Mouse (Mus musculus) embryonic facial prominence, embryonic 15.5 days (tissue): Measurements from ENCODE around the gene Caln1. TPM values are rescaled to one million over a fixed set of nuclear protein-coding genes. Genes with fewer than 3 reads are reported as not detected.

Experiments
- ATAC-seq: fragments of 200-750 bp; cut with Nextera tagmentation; 2 replicates; pipeline ENCODE4 v1.8.0; 2017; ENCODE audit warnings: low read depth, moderate TSS enrichment; ENCODE audit not compliant: insufficient number of reproducible peaks, low FRiP score, low TSS enrichment
- H3K27ac ChIP-seq: fragments of 300-500 bp; sonication (generic); replicated peaks from 2 replicates; pipeline ENCODE4 v1.5.1; 2015; ENCODE audit warnings: mild to moderate bottlenecking, inconsistent platforms
- H3K27me3 ChIP-seq: fragments of 300-500 bp; sonication (generic); 2 replicates; pipeline ENCODE4 v1.6.1; 2015; ENCODE audit warnings: inconsistent platforms
- H3K36me3 ChIP-seq: fragments of 300-500 bp; sonication (generic); 2 replicates; pipeline ENCODE4 v1.6.1; 2015; ENCODE audit warnings: mild to moderate bottlenecking, inconsistent platforms
- H3K4me1 ChIP-seq: fragments of 300-500 bp; sonication (generic); 2 replicates; pipeline ENCODE4 v1.6.1; 2015; ENCODE audit warnings: inconsistent platforms
- H3K4me2 ChIP-seq: fragments of 300-500 bp; sonication (generic); replicated peaks from 2 replicates; pipeline ENCODE4 v1.6.1; 2015; ENCODE audit warnings: mild to moderate bottlenecking, inconsistent platforms
- H3K4me3 ChIP-seq: fragments of 300-500 bp; sonication (generic); replicated peaks from 2 replicates; pipeline ENCODE4 v1.5.1; 2015; ENCODE audit warnings: mild to moderate bottlenecking, inconsistent platforms
- H3K9ac ChIP-seq: fragments of 300-500 bp; sonication (generic); 2 replicates; pipeline ENCODE4 v1.6.1; 2015; ENCODE audit warnings: inconsistent platforms
- H3K9me3 ChIP-seq: fragments of 300-500 bp; sonication (generic); replicated peaks from 2 replicates; pipeline ENCODE4 v1.6.1; 2016; ENCODE audit warnings: inconsistent platforms
- WGBS: fragments of 180-500 bp; shearing (Covaris S2); methylation state at CpG from one replicate; pipeline ENCODE4 v1.1.7; 2015; 5-methylcytosine and 5-hydroxymethylcytosine counted together
- polyA plus RNA-seq: library from polyadenylated mRNA; unstranded; fragments of >200 nt; fragmentation: Nextera tagmentation; extraction: Ambion mirVana; gene quantifications from 2 replicates; pipeline ENCODE4 v1.2.1, GENCODE M21; 2015

Gene Caln1
- polyA plus RNA-seq = 0.92 and 1.5 TPM in 2 replicates

- Histone ChIP-seq H3K4me3 (no peak within 1 kb of the TSS), H3K36me3 (no peaks in the 10 kb centered on the region), H3K27ac (no peak within 1 kb of the TSS), H3K4me2 (no peak within 1 kb of the TSS), H3K27me3 (no peaks in the 10 kb centered on the region), H3K4me1 (no peaks in the 10 kb centered on the region), H3K9ac (no peak within 1 kb of the TSS), H3K9me3 (no peaks in the 10 kb centered on the region)
- 75% methylated on average over 11 of the region's 11 CpGs for WGBS
- no peak for ATAC-seq
Measured at GRCm38 (mm10) chr5:130369237-130369636, at the start of gene Caln1. Gene Caln1, plus strand, starts transcription at chr5:130369455.

DNA sequence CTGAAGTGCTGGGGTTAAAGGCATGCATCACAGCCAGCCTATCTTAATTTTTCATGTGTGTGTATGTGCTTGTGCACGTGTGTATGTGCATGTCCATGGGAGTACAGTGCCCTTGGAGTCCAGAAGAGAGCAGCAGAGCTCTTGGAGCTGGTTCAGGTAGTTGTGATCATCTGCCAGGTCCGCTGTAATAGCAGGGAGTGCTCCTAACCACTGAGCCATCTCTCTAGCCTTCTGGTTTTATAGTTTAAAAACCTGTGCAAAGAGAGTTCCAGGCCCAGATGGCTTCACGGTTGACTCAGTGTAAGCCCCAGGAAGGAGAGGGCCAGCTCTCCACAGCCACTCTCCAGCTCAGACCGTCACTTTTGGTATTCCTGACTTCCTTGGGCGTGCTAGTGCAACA, 49.5 kb upstream of the Caln1 start:
- H3K27ac ChIP-seq = no peak overlapping the region
- H3K9ac ChIP-seq = no peak overlapping the region
- WGBS = 88% methylated on average over 5 of the region's 5 CpGs
- no peak overlapping the region for H3K4me3 ChIP-seq
- H3K4me2 ChIP-seq = no peak overlapping the region
- no peaks in the 10 kb centered on the region for H3K4me1 ChIP-seq
- no peaks in the 10 kb centered on the region for H3K27me3 ChIP-seq
- peaks cover 12% of the 10 kb centered on the region for H3K36me3 ChIP-seq
- H3K9me3 ChIP-seq = no peaks in the 10 kb centered on the region; the same call in 1 of the 2 replicates
- no peak for ATAC-seq

DNA sequence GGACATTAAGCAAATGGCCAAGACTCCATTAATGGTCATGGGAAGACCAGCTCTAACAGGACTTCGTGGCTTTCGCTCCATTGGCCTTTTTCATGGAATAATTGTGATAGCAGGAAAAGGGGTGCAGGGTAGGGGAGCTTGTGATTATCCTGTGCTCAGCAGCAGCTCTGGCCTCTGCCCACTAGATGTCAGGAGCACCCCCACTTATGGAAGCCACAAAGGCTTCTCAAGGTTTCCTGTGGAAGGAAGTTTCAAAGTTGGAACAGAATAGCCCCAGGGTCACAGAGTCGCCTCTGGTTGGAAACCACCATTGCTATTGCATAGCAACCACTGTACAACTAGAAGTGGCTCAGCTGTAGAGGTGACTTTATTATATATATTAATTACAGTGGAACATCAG, 48.8 kb upstream of the Caln1 start:
- Histone ChIP-seq H3K36me3 (peaks cover 18% of the 10 kb centered on the region), H3K4me3 (no peak overlapping the region), H3K27me3 (no peaks in the 10 kb centered on the region), H3K9ac (no peak overlapping the region), H3K27ac (no peak overlapping the region), H3K4me1 (no peaks in the 10 kb centered on the region), H3K9me3 (no peaks in the 10 kb centered on the region; the same call in 1 of the 2 replicates), H3K4me2 (no peak overlapping the region)
- WGBS = 69% methylated on average over 3 of the region's 3 CpGs
- ATAC-seq = no peak

GRCm38 (mm10) chr5:130325486-130325885, 43.8 kb upstream of the Caln1 start:
- H3K4me2 ChIP-seq = no peak overlapping the region
- WGBS = 97% methylated on average over 8 of the region's 8 CpGs
- H3K27me3 ChIP-seq = no peaks in the 10 kb centered on the region
- no peaks in the 10 kb centered on the region; the same call in 1 of the 2 replicates for H3K9me3 ChIP-seq
- no peak overlapping the region for H3K27ac ChIP-seq
- no peaks in the 10 kb centered on the region for H3K4me1 ChIP-seq
- H3K4me3 ChIP-seq = no peak overlapping the region
- peaks cover 31% of the 10 kb centered on the region for H3K36me3 ChIP-seq
- ATAC-seq = no peak
- no peak overlapping the region for H3K9ac ChIP-seq

DNA sequence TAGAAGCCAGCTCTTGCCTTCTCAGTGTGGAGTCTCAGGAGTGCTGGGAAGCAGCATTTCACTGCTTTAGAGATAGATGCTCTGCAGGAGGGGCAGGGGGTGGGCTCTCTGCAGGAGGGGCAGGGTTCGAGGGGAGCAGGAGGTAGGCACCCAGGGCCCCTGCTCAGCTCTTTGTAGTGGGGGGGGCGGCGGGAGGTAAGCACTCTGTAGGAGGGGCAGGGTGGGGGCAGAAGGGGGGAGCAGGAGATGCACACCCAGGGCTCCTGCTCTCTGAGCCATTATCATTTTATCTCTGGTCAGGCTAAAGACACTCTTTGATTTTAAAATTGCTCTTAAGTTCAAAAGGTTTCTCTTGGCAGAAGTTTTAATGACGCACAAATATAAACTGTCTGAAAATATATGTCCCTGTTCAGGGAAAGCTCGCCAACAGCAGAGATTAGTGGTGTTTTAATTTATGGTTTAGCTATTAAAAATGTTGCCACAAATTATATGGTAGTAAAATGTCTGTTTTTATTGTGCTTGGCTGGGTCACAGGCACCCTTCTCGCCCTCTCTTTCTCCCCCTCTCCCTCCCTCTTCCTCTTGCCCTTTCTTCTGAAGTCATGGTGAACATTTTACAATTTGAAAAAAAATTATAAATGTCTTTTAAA, 41.5 kb upstream of the Caln1 start:
- no peak for ATAC-seq
- H3K4me1 ChIP-seq = no peaks in the 10 kb centered on the region
- no peak overlapping the region for H3K9ac ChIP-seq
- no peaks in the 10 kb centered on the region; the same call in 1 of the 2 replicates for H3K9me3 ChIP-seq
- H3K4me2 ChIP-seq = no peak overlapping the region
- no peak overlapping the region for H3K4me3 ChIP-seq
- no peaks in the 10 kb centered on the region for H3K27me3 ChIP-seq
- H3K36me3 ChIP-seq = peaks cover 31% of the 10 kb centered on the region
- no peak overlapping the region for H3K27ac ChIP-seq
- WGBS = 75% methylated on average over 6 of the region's 6 CpGs

DNA sequence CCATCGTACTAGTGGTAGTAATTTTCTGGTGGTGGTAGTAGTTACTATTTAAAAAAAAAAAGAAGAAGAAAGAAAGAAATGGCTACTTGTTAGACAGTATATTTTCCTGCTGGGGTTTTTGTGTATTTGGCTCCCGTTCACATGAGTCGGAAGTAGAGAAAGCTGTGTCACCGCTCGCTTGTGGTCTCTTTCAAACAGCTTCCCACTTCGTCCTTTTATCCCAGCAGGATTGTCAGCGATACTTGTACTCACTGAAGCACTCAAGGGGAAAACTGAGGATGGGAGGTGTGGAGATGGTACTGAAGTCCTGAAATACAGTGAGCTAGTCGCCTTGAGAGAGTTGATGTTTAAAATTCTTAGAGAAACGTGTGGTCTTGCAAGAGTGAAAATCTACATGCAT, 40.9 kb upstream of the Caln1 start:
- no peak overlapping the region for H3K27ac ChIP-seq
- no peak overlapping the region for H3K4me3 ChIP-seq
- WGBS = 86% methylated on average over 9 of the region's 9 CpGs
- H3K4me2 ChIP-seq = no peak overlapping the region
- ATAC-seq = no peak
- H3K9me3 ChIP-seq = no peaks in the 10 kb centered on the region; the same call in 1 of the 2 replicates
- no peaks in the 10 kb centered on the region for H3K27me3 ChIP-seq
- H3K36me3 ChIP-seq = peaks cover 31% of the 10 kb centered on the region
- no peak overlapping the region for H3K9ac ChIP-seq
- no peaks in the 10 kb centered on the region for H3K4me1 ChIP-seq

DNA sequence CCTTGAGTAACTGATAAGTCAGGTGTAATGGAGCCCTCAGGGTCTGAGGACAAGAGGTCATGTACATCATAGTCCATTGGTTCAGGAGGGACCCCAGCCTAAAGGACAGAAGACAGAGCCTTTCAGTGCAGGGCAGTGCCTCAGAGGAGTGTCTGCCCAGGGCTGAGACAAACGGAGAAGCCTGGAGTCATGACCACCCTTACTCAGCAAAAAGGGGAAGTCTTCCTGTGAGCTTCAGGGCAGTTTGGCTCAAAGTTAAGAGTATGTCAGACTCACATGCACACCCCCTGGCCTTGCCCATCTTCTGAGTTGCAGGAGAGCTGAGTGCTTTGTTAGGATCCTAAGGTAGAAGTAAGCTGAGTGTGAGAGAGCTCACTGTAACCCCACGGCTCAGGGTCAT, 39.4 kb upstream of the Caln1 start:
- ATAC-seq = no peak
- WGBS = 82% methylated on average over 2 of the region's 2 CpGs

DNA sequence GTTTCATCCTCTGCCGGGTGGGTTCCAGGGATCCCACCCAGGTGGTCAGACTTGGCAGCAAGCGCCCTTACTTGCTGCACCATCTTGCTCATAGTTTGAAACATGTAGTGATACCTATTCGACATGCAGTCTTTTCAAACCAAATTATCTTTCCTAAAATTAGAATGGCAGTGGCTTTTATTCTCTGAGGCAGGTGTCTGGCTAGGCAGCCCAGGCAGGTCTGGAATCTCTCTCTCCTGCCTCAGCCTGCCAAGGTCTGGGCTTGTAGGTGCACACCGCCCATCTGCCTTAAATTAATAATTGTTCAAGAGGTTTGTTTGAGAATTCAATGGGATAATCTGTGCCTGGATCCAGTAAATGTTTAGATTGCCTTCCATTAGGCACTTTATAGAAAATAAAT, 38.5 kb upstream of the Caln1 start:
- ATAC-seq = no peak
- no peak overlapping the region for H3K9ac ChIP-seq
- H3K4me2 ChIP-seq = no peak overlapping the region
- no peak overlapping the region for H3K4me3 ChIP-seq
- no peaks in the 10 kb centered on the region for H3K27me3 ChIP-seq
- peaks cover 29% of the 10 kb centered on the region for H3K36me3 ChIP-seq
- no peaks in the 10 kb centered on the region for H3K4me1 ChIP-seq
- H3K27ac ChIP-seq = no peak overlapping the region
- WGBS = 80% methylated on average over 4 of the region's 4 CpGs
- no peaks in the 10 kb centered on the region for H3K9me3 ChIP-seq

More for the DNA sequence above, 39.4 kb upstream of the Caln1 start:
- no peak overlapping the region for H3K9ac ChIP-seq
- no peak overlapping the region for H3K4me3 ChIP-seq
- no peak overlapping the region for H3K4me2 ChIP-seq
- no peaks in the 10 kb centered on the region for H3K27me3 ChIP-seq
- H3K4me1 ChIP-seq = no peaks in the 10 kb centered on the region
- peaks cover 29% of the 10 kb centered on the region for H3K36me3 ChIP-seq
- no peak overlapping the region for H3K27ac ChIP-seq
- H3K9me3 ChIP-seq = no peaks in the 10 kb centered on the region

GRCm38 (mm10) chr5:130331206-130331605, 38.0 kb upstream of the Caln1 start:
- H3K4me3 ChIP-seq = no peak overlapping the region
- whole genome bisulfite sequencing = 64% methylated on average over 4 of the region's 4 CpGs
- no peaks in the 10 kb centered on the region for H3K27me3 ChIP-seq

DNA sequence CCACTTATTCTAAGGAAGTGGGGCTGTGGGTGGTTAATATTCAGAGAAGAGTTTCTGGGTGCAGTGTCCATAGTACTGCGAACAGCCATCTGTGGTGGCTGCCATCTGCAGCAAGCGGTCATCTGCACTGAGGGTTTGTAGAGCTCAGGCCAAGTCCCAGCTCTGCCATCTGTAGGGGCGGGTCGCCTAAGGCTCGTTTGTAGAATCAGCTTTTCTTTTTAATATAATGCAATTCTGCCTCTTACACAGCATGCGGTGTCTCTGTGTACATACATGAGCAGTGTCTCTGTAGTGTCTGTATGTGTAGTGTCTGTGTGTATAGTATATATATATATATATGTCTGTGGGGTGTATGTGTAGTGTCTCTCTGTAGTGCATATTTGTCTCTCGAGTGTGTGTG, 35.7 kb upstream of the Caln1 start:
- H3K9ac ChIP-seq = no peak overlapping the region
- 87% methylated on average over 7 of the region's 7 CpGs for WGBS

More at GRCm38 (mm10) chr5:130331206-130331605, 38.0 kb upstream of the Caln1 start:
- ATAC-seq = no peak
- Histone ChIP-seq H3K27ac (no peak overlapping the region), H3K9ac (no peak overlapping the region), H3K36me3 (peaks cover 30% of the 10 kb centered on the region), H3K4me1 (no peaks in the 10 kb centered on the region), H3K4me2 (no peak overlapping the region), H3K9me3 (no peaks in the 10 kb centered on the region)

DNA sequence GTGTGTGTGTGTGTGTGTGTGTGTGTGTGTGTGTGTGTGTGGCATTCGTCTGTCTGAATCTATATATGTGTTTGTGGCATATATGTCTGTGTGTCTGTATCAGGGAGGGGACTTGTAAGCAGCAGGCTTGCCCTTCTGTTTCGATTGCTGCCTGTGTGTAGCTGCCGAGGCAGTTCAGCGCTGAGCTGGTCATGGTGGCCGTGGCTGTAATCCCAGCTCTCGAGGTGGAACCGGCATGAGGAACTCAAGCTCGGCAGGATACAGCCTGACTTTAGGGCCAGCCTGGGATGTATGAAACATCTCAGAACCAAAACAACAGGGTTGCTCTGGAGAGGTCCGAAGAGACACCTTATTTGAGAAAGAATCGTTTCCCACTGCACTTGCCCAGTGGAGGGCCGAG, 35.3 kb upstream of the Caln1 start:
- H3K9me3 ChIP-seq = no peaks in the 10 kb centered on the region
- no peak overlapping the region for H3K4me3 ChIP-seq
- H3K27me3 ChIP-seq = no peaks in the 10 kb centered on the region
- H3K36me3 ChIP-seq = peaks cover 22% of the 10 kb centered on the region
- ATAC-seq = no peak
- no peak overlapping the region for H3K4me2 ChIP-seq
- 94% methylated on average over 11 of the region's 11 CpGs for WGBS
- no peaks in the 10 kb centered on the region for H3K4me1 ChIP-seq
- H3K27ac ChIP-seq = no peak overlapping the region
- H3K9ac ChIP-seq = no peak overlapping the region

More for the DNA sequence above, 35.7 kb upstream of the Caln1 start:
- Histone ChIP-seq H3K4me1 (no peaks in the 10 kb centered on the region), H3K9me3 (no peaks in the 10 kb centered on the region), H3K4me3 (no peak overlapping the region), H3K27ac (no peak overlapping the region), H3K27me3 (no peaks in the 10 kb centered on the region), H3K4me2 (no peak overlapping the region), H3K36me3 (peaks cover 24% of the 10 kb centered on the region)
- no peak for ATAC-seq

DNA sequence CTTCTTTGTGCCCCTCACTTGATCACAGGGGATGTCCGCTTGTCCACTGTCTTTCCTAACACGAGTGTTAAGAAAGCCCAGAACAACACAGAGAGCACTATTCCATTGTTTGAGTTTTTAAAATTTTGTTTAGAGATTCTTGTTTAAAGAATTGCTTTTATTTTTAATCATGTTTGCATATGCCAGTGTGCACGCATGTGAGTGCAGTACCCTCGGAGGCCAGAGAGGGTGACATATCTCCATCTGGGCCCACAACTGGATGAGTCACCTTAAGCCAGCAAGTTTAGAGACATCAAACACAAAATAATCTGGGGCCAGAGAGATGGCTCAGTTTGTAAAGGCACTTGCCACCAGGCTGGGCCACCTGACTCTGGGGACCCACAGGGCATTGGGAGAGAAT, 33.8 kb upstream of the Caln1 start:
- H3K9me3 ChIP-seq = no peaks in the 10 kb centered on the region
- H3K4me3 ChIP-seq = no peak overlapping the region
- peaks cover 24% of the 10 kb centered on the region for H3K36me3 ChIP-seq
- 95% methylated on average over 4 of the region's 4 CpGs for WGBS
- ATAC-seq = no peak
- H3K27me3 ChIP-seq = no peaks in the 10 kb centered on the region
- H3K9ac ChIP-seq = no peak overlapping the region
- H3K4me1 ChIP-seq = no peaks in the 10 kb centered on the region
- H3K4me2 ChIP-seq = no peak overlapping the region
- H3K27ac ChIP-seq = no peak overlapping the region
